Mouse (Mus musculus): ENCODE measurements at regions not wholly inside any gene's neighbourhood (a gene's known extent, or its start where the extent isn't known, plus 50 kb on each side); places are given as distances from the start of the nearest gene placed in this dataset.

GRCm38 (mm10) chr8:35243555-35243954, 522.0 kb upstream of the Gm19410 start:
- Histone ChIP-seq H3K27ac (ENCODE audit: insufficient read depth, low read length) (no peak overlapping the region), H3K4me1 (ENCODE audit: control insufficient read depth, insufficient read depth, insufficient read length) (no peaks in the 10 kb centered on the region), H3K4me3 (ENCODE audit: extremely low read depth, insufficient read depth, insufficient read length) (no peak overlapping the region), H3K36me3 (ENCODE audit: control insufficient read depth, insufficient read depth, low read length) (no peaks in the 10 kb centered on the region), H3K27me3 (ENCODE audit: control insufficient read depth, insufficient read depth, low read length) (no peaks in the 10 kb centered on the region)
- no peak for DNase-seq (ENCODE audit: low read depth in 1 of 2, low spot score in 2 of 2)
- WGBS, result 81% methylated on average over 11 of the region's 11 CpGs
- TF ChIP-seq POLR2A (IDR thresholded peaks at IDR 0.05; ENCODE audit: low read depth, low read length), result no peak
- TF ChIP-seq CTCF (IDR thresholded peaks at IDR 0.05; ENCODE audit: extremely low read depth, insufficient read depth, insufficient read length, insufficient replicate concordance), result no peak

DNA sequence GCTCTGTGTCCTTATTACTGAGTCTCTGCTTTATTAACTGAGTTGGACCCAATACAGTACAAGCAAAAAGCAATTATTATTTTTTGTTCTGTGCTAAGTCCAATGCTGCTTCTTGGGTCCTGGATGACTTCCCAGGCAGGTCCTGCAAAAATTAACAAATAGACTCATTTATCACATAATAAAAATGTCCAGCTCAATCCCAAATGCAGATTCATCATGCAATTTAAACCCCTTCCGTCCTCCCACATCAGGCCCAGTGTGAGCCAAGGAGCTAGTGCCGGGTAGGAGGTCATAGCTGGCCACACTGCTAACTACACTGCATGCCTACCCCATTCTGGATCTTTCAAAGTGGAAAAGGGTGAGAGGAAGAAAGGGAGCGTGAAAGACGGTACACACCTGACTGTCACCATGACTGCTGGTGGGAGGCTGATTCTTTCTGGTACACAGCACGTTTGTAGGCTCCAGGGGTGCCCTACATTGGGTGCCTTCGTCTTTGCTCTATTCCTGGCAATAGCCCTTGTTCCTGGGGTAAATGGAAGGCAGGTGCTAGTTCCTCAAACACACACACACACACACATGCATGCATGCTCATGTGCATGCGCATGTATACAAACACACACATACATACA, 515.7 kb upstream of the Gm19410 start:
- no peak for DNase-seq (ENCODE audit: low read depth in 1 of 2, low spot score in 2 of 2)
- H3K4me1 ChIP-seq (ENCODE audit: control insufficient read depth, insufficient read depth, insufficient read length), result no peaks in the 10 kb centered on the region
- 66% methylated on average over 7 of the region's 7 CpGs for WGBS
- H3K36me3 ChIP-seq (ENCODE audit: control insufficient read depth, insufficient read depth, low read length), result no peaks in the 10 kb centered on the region
- H3K27ac ChIP-seq (ENCODE audit: insufficient read depth, low read length), result no peak overlapping the region
- TF ChIP-seq CTCF (IDR thresholded peaks at IDR 0.05; ENCODE audit: extremely low read depth, insufficient read depth, insufficient read length, insufficient replicate concordance), result no peak
- TF ChIP-seq POLR2A (IDR thresholded peaks at IDR 0.05; ENCODE audit: low read depth, low read length), result no peak
- H3K27me3 ChIP-seq (ENCODE audit: control insufficient read depth, insufficient read depth, low read length), result no peaks in the 10 kb centered on the region
- H3K4me3 ChIP-seq (ENCODE audit: extremely low read depth, insufficient read depth, insufficient read length), result no peak overlapping the region

GRCm38 (mm10) chr8:35250641-35251040, 514.9 kb upstream of the Gm19410 start:
- H3K27me3 ChIP-seq (ENCODE audit: control insufficient read depth, insufficient read depth, low read length), result no peaks in the 10 kb centered on the region
- H3K27ac ChIP-seq (ENCODE audit: insufficient read depth, low read length), result no peak overlapping the region
- TF ChIP-seq CTCF (IDR thresholded peaks at IDR 0.05; ENCODE audit: extremely low read depth, insufficient read depth, insufficient read length, insufficient replicate concordance) (no peak), POLR2A (IDR thresholded peaks at IDR 0.05; ENCODE audit: low read depth, low read length) (no peak)
- no peak for DNase-seq (ENCODE audit: low read depth in 1 of 2, low spot score in 2 of 2)
- H3K36me3 ChIP-seq (ENCODE audit: control insufficient read depth, insufficient read depth, low read length), result no peaks in the 10 kb centered on the region
- WGBS, result 22% methylated on average over 4 of the region's 4 CpGs
- H3K4me3 ChIP-seq (ENCODE audit: extremely low read depth, insufficient read depth, insufficient read length), result no peak overlapping the region
- no peaks in the 10 kb centered on the region for H3K4me1 ChIP-seq (ENCODE audit: control insufficient read depth, insufficient read depth, insufficient read length)

DNA sequence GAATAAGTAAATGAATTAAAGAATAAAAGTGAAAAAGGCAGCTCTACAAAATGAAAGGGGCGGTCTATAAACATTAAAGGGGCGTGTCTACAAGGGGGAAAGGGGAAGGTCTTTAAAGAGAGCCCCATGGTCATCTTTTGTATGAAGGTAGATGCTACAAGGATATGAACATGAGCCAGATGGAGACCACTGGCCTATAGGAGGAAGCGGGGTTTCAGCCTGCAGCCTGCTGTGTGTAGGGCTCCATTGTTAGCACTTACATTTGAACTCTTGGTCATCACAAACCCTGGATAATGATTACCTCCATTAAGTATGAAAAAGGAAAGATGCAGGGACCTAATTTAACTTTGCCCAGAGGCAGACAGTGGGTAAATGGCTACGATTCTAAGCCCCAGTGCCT, 511.6 kb upstream of the Gm19410 start:
- DNase-seq (ENCODE audit: low read depth in 1 of 2, low spot score in 2 of 2), result no peak
- 88% methylated on average over 4 of the region's 4 CpGs for WGBS
- Histone ChIP-seq H3K4me1 (ENCODE audit: control insufficient read depth, insufficient read depth, insufficient read length) (no peaks in the 10 kb centered on the region), H3K36me3 (ENCODE audit: control insufficient read depth, insufficient read depth, low read length) (no peaks in the 10 kb centered on the region), H3K27ac (ENCODE audit: insufficient read depth, low read length) (no peak overlapping the region), H3K27me3 (ENCODE audit: control insufficient read depth, insufficient read depth, low read length) (no peaks in the 10 kb centered on the region), H3K4me3 (ENCODE audit: extremely low read depth, insufficient read depth, insufficient read length) (no peak overlapping the region)
- TF ChIP-seq CTCF (IDR thresholded peaks at IDR 0.05; ENCODE audit: extremely low read depth, insufficient read depth, insufficient read length, insufficient replicate concordance), result no peak

DNA sequence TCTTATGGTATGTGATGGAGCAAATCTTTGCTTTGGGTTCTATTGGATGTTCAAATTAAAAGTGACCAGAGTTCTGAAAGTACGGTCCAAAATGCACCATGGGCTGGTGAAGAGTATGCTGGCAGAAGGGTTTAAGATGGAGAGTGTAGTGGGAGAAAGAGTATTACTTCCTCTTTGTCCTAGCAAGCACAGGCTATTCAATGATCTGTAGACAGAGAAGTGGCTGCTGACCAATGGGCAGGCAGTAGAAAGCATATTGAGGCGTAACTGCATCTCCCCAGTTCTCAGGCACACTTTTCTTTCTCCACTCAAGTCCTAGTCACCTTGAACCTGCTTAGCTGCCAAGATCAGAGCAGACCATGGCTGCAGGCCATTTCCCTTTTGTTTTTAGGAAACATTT, 510.3 kb upstream of the Gm19410 start:
- no peaks in the 10 kb centered on the region for H3K27me3 ChIP-seq (ENCODE audit: control insufficient read depth, insufficient read depth, low read length)
- WGBS, result 76% methylated on average over 2 of the region's 2 CpGs
- H3K36me3 ChIP-seq (ENCODE audit: control insufficient read depth, insufficient read depth, low read length), result no peaks in the 10 kb centered on the region
- no peak for DNase-seq (ENCODE audit: low read depth in 1 of 2, low spot score in 2 of 2)
- no peak overlapping the region for H3K4me3 ChIP-seq (ENCODE audit: extremely low read depth, insufficient read depth, insufficient read length)
- TF ChIP-seq CTCF (IDR thresholded peaks at IDR 0.05; ENCODE audit: extremely low read depth, insufficient read depth, insufficient read length, insufficient replicate concordance) (no peak), POLR2A (IDR thresholded peaks at IDR 0.05; ENCODE audit: low read depth, low read length) (no peak)
- H3K4me1 ChIP-seq (ENCODE audit: control insufficient read depth, insufficient read depth, insufficient read length), result no peaks in the 10 kb centered on the region
- no peak overlapping the region for H3K27ac ChIP-seq (ENCODE audit: insufficient read depth, low read length)

DNA sequence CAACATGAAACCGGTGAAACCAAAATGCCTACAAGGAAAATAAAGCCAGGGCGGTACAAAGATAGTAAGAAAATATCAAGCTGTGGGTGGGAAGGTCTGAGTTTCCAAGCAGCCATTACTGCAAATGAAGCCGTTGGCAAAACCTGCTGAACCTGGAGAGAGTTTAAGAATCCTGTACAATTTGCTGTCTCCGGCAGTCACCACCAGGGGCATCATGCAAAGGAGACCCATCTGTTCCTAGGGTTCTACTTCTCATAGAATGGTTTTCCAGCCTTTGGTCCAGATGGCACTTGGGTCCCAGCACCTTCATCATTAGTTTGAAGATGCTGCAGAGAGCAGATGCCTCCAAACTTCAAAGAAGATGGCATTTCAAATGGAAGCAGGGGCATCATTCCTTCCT, 508.6 kb upstream of the Gm19410 start:
- TF ChIP-seq POLR2A (IDR thresholded peaks at IDR 0.05; ENCODE audit: low read depth, low read length) (no peak), CTCF (IDR thresholded peaks at IDR 0.05; ENCODE audit: extremely low read depth, insufficient read depth, insufficient read length, insufficient replicate concordance) (no peak)

DNA sequence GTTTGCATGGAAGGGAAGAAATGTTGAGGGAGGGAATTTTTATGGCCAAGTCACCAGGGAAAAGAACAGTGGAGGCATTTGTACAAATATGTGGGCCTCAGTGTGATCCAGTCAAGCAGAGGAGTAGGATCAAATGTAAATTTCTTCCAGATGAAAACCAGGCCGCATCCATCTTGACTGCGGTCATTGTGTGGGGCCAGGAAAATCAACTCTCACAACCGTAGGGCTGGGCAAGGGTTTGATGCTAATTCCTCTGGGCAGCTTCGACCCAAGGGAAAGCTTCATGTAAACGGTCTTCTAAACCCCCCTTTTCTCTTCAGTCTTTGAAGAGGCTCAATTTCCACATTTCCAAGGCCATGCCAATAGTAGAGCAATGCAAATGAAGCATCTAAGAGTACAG, 497.4 kb upstream of the Gm19410 start:
- 89% methylated on average over 5 of the region's 5 CpGs for WGBS
- DNase-seq (ENCODE audit: low read depth in 1 of 2, low spot score in 2 of 2), result no peak
- H3K27me3 ChIP-seq (ENCODE audit: control insufficient read depth, insufficient read depth, low read length), result no peaks in the 10 kb centered on the region
- TF ChIP-seq POLR2A (IDR thresholded peaks at IDR 0.05; ENCODE audit: low read depth, low read length) (no peak), CTCF (IDR thresholded peaks at IDR 0.05; ENCODE audit: extremely low read depth, insufficient read depth, insufficient read length, insufficient replicate concordance) (no peak)
- H3K27ac ChIP-seq (ENCODE audit: insufficient read depth, low read length), result no peak overlapping the region
- H3K4me3 ChIP-seq (ENCODE audit: extremely low read depth, insufficient read depth, insufficient read length), result no peak overlapping the region
- no peaks in the 10 kb centered on the region for H3K36me3 ChIP-seq (ENCODE audit: control insufficient read depth, insufficient read depth, low read length)
- no peaks in the 10 kb centered on the region for H3K4me1 ChIP-seq (ENCODE audit: control insufficient read depth, insufficient read depth, insufficient read length)

More for the DNA sequence above, 508.6 kb upstream of the Gm19410 start:
- Histone ChIP-seq H3K4me1 (ENCODE audit: control insufficient read depth, insufficient read depth, insufficient read length) (no peaks in the 10 kb centered on the region), H3K36me3 (ENCODE audit: control insufficient read depth, insufficient read depth, low read length) (no peaks in the 10 kb centered on the region), H3K4me3 (ENCODE audit: extremely low read depth, insufficient read depth, insufficient read length) (no peak overlapping the region), H3K27ac (ENCODE audit: insufficient read depth, low read length) (no peak overlapping the region), H3K27me3 (ENCODE audit: control insufficient read depth, insufficient read depth, low read length) (no peaks in the 10 kb centered on the region)
- DNase-seq (ENCODE audit: low read depth in 1 of 2, low spot score in 2 of 2), result no peak
- 60% methylated on average over 4 of the region's 4 CpGs for WGBS
